Mouse (Mus musculus) adipocyte (in vitro differentiated cells): ENCODE measurements around the gene Evx2.

Experiments used
- DNase-seq: peaks from one replicate; pipeline ENCODE4 v3.0.0-alpha.2; 2016; ENCODE audit warnings: low spot score

Evx2 gene

DNA sequence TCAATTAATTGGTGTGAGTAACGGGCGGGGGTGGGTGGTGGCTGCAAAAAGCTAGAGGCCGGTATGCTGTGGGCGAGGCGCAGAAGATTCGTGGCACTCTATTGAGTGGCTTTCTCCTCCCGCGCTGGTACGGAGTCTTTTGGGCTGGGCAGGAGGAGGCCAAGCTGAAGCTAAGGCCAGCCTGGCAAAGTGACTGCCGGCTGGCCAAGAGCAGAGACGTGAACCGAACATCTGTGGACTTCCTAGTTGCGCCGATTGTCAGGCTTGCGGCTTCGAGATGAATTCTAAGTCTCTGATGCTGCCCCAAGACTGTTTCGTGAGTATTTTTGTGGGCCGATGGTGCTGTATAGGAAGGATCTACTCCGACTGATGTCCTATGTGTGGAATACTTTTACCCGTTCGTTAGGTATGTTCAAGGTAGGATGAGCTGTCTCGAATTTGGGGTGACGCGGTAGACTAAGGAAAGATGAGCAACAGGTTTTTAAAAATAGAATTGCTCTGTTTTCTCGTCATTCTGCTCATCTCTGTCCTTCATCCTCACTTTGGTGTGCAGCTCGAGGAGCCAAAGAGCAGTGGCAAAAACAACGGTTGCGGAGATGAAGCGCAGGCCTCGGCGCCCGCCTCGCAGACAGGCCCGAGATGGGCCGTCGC lies 8.0 kb upstream of the Evx2 start:
- DNase-seq = no peak

DNA sequence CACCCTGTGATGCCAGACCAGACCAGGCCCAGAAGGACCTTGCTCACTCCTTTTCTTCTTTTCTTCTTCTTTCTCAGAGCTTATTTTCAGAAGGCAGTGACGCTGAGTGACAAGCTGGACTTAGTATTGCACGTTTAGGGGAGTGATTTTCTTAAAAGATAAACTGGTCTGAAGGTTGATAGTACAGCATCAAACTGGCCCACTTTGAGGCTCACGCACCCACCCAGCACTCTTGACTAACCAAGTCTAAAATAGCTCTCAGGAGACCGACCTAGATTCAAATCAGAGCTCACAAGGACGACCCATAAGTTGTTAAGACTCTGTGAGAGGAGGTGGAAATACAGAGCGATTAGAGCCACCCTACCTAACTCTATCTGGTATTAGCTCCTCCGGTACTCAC lies 7.1 kb upstream of the Evx2 start:
- no peak for DNase-seq

DNA sequence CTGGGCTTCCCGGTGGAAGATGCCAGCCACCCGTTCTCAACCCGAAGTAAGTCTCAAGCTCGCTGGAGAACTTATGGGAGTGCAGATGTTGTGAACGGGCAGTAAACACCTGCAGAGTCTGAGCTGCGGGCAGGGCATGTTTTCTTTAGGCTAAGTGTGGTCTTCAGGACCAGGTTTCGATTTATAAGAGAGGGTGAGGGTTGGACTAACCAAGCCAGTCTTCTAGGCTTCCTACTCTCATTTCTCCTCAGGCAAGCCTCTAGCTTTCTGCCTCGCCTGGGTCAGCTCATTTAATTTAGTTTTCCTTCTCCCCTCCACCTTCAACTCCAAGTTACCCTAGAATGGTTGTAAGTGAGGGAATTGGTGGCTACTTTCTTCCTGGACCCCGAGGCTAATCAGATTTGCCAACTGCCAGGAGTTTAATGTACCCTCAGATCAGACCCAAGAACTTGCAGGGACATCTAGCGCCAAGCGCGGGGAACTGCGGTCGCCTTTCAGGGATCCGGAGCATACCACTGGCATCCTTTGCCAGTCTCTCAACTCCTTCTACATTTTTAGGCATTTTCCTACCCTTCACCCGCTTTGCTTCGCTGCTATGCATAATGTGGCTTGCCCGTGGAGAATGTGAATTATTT lies 4.1 kb upstream of the Evx2 start:
- peak; percentile 65 for DNase-seq

DNA sequence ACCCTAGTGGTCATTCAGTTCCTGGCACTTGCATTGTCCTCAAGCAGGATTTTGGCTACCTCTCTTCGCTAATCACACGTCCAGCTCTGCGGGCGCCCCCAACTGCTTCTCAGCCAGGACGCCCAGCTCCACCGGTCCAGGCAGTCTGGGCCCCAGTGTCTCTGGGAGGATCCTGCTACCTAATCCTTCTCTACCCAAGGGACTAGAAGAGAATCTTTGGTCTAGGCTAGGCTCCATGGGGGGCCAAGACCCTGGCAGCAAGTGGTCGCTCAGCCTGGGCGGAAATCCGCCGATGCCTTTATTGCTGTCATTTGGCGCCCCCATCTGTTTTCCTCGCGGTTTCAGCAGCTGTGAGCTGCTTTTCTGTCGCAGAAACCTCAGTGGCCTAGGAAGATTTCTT lies 2.3 kb upstream of the Evx2 start:
- DNase-seq = peak; percentile 26

DNA sequence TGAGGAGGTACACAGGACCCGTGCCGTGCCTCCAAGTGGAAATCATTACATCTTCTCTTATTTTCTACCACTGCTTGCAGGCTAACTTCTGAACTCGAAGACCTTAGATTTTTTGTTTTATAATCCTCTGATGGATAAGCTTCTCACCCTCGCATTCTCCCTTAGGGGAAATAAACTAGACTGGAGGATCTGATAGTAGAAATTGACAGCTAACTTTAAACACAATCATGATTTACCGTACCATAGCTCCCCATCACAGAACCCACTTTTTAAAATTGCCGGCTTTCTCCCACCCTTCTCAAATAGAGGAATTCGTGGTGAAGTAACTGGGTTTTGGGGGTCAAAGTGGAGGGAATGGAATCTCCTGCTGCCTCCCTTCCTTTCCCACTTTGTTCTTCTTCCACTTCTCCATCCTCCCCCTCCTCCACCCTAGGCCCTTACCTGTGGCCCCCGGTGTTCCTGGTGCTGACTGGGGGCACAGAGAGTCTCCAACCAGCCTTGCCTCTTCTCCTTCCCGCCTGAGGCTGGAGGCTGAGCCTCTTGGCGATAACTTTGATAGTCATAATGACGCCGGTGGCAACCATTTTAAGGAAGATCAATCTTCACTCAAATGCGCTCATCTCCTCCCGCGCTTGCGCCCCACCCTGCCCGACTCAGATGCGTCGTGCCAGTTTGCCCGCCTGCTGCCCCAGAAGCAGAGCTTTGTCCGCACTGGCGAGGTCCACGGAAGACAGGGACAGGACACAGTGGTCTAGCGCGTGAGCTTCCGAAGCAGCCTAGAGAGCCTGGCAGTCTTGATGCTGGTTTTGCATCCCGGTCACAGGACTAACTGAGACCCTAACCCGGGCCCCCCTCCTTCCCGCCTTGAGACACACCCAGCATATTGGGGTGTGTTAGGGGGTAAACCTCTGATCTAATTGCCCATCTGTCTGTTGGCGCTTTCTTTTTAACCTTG lies 1.3 kb upstream of the Evx2 start:
- no peak for DNase-seq

DNA sequence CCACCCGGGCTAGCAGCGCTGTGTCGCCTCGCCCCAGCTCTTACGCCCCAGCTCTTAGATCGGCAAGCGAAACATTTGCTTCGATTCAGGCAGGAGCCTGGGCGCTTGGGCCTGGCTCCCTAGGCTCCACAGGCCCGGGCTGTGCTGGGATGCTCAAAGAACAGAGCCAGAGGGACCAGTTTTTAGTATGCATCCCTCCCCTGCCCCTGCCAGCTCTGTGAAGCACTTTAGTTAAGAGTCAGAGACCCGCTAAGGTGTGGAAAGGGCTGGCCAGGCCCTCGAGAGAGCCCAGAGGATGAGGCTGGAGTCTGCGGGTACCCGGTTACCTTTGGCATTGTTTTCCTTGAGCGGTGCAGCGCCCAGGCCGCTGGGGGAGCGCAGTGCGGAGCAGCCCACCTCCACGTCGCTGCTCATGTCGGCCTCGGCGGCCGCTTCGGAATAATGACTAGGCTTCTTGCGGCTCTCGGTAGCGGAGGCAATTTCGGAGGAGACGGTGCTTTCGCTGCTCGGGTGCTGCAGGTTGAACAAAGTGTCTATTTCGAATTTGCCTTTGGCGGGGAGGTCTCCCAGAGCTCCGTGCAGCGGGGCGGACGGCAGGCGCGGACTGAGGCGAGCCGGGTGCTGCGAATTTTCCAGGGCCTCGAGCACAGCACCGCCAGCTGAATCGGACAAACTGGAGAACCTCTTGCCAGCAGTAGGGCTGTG lies 538 bp downstream of the Evx2 start:
- no peak for DNase-seq

DNA sequence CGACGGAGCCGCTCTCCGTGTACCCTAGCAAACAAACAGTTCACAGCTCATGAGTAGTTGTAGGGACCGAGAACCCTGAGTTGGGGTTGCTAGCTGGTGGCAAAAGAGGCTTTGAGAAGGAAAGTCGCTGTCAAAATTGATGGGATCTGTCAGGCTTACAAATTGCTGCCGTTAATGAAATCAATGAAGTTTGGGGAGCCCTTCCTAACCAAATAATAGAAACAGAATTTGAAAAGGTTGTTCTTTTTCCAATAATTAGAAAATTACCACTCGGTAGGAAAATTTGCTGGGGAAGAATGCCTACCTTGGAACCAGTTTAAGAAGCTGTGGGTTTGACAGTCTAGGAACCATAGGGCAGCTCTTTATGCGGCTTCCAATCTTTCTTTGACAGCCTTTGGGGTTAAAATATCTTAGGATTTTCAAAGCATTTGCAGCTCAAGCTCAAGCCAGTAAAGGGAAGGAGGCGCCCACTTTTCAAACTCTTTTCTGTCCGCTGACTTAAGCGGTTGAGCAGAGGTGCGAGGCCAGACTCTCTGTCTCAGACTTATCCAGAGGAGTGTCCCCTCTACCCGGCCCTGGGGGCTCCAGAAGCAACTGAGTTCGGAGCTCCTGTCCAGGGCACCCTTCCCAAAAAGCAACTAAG lies 1.2 kb downstream of the Evx2 start:
- DNase-seq = no peak

DNA sequence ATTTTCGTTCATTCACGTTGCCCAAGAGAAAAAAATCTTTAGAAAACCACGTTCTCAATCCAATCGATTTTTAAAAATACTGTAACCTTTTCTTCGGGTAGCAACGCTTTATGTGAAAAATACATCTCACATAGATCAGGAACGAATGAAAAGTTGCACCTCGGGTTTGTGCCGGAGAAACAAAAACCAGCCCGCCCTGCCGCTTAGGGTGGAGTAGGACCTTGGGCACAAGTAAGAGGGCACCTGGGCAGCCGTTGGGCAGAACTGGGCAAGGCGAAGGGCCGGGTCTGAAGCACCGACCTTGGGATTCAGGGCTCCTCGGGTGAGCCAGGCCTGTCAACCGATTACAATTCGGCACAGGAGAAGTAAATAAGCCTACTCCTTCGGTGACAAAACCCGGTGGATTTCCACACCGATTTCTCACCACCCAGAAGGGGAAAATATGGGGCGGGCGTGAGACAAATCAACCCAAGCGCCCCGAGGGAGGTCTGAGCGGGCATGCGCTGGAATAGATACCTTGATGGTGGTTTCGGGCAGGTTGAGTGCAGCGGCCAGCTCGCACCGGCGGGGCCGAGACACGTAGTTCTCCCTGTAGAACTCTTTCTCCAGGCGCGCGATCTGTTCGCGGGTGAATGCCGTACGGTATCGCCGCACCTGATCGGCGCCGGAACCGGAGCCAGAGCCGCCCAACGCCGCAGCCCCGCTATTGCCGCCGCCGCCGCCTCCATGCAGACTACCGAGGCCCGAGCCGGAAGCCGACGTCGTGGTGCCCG lies 1.9 kb downstream of the Evx2 start:
- no peak for DNase-seq

DNA sequence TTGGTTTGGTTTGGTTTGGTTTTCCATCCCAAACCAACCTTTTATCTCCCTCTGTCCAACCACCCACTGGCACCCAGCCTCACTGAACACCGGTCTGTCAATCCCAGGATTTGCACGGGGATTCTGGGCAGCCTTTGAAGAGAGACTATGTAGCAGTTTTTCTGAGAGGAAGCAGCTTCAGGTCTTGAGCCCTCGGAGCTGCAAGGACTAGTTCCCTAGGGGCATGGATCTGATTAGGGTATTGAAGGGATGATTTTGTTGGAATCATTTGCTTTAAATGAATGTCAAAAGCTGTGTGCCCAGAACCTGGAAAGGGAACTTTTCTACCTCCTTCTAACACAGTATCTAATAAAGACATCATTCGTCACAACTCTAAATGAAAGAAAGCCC lies 2.7 kb downstream of the Evx2 start:
- no peak for DNase-seq

DNA sequence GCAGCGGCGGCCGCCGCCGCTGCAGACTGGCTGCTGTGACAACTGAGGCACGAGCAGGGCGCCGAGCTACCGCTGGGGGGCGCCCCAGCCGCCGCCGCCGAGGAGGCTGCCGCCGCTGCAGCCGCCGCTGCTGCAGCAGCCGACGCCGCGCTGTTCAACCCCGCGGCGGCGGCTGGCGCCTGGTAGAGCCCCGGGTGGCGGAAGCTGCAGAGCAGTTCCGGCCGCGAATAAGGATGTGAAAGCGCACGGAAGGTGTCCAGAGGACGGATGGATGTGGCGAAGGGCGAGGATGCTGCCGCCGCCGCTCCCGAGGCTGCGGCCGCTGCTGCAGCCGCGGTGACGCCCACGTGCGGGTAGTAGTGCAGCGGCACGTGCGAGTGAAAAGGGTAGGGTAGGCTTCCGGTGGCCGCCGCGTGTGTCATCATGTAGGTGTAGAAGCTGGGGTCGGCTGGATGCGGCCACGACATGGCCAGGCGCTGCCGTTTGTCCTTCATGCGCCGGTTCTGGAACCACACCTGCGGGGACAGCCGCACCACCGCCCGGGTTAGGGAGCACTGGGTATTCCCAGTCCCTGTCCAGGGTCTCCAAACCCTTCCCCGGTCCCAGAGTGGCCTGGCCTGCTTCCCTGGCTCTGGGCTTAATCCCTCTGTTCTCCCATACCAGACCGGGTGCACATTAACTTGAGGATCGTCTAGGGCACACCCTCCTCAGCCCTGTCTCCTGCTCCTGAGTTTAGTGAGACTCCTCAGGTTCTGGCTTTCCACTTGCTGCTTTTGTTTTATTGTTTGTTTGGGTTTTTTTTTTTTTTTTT lies 3.3 kb downstream of the Evx2 start:
- no peak for DNase-seq

DNA sequence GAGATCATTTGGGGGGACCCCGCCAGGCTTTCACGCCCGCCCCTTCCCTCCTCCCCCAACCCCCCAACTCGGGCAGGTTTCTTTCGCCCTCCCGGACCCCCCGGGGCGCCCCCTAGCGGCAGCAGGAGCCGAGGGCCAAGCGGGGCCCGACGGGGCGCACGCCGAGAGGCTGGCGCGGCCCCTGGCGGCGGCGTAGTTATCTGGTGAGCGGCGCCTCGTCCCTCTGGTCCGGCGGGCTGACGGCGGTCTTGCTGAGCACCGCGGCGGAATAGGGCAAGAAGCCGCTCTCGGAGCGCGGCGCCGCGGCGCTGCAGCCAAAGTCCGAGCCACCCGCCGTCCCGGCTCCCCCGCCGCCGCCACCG lies 4.0 kb downstream of the Evx2 start:
- no peak for DNase-seq

DNA sequence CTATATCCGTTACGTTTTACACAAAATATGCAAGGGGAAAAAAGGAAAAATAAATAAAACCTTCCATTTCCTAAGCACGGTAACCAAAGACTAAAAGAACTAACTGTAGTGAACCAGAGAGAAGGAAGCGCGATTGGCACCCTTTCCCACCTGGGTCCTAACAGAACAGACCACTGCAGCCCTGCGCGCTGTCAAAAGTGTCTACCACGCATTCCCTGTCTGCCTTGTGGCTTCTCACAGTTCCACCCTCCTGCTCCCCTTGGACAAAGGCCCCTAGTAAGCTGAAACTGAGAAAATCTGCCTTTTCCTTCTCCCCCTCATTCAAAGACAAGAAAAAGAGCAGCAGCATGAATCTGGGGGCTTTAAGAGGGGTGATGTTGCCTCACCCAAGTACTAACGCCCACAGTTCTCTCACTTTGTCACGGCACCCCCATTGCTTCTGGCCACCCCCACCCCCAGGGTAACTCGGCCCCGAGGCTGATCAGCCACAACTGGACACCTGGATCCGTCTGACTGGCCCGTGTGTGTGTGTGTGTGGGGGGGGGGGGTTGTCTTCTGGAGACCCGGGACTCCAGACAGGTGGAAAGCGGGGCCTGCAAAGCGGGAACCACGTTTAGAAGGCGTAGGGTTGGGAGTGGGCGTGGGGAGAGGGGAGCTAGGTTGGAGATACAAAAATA lies 4.5 kb downstream of the Evx2 start:
- DNase-seq = no peak

DNA sequence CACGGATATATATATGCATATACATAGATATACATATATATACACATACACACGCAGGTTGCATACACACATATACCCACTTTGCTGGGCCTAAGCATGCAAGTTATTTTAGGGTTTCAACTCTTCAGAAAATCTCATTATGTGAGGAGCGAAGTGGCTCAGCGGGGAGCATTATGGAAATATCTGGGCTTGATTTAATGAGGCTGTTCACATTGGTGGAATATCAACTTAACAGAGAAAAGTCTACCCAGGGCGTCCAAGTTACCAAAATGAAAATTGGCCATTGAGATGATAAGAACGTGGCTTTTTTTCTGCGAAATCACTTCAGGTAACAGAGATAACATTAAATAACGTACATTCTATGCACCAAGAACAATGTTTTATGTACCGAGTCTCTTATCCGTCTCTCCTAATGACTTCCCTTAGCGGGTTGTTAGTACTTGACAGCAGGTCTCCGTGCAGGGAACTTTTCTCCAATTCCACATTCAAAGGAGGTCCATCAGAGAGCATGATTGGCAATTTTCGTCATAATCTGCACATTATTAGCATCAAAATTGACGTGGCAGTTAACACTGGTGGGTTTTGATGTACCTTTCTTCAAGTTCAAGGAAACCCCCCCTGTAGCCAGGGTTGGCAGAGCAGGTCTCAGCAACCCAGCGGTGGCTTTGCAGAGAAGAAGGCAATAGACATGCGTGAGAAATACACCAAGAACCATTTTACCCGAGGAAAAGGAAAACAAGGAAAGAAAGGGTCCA lies 5.4 kb downstream of the Evx2 start:
- no peak for DNase-seq

DNA sequence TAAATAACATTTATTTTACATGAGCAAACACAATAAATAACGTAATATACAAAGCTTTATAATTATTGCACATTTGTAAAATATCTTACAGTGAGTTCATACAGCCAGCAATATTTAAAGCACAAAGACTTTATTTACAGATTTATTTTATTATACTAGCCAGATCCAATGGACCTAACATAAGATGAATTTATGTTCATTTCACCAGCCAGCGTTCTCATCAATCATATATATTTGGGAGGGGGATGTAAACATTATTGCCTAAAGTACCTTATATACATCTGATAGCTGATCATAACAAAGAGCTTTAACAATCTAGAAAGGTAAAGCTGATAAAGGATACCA lies 6.4 kb downstream of the Evx2 start:
- DNase-seq = no peak

DNA sequence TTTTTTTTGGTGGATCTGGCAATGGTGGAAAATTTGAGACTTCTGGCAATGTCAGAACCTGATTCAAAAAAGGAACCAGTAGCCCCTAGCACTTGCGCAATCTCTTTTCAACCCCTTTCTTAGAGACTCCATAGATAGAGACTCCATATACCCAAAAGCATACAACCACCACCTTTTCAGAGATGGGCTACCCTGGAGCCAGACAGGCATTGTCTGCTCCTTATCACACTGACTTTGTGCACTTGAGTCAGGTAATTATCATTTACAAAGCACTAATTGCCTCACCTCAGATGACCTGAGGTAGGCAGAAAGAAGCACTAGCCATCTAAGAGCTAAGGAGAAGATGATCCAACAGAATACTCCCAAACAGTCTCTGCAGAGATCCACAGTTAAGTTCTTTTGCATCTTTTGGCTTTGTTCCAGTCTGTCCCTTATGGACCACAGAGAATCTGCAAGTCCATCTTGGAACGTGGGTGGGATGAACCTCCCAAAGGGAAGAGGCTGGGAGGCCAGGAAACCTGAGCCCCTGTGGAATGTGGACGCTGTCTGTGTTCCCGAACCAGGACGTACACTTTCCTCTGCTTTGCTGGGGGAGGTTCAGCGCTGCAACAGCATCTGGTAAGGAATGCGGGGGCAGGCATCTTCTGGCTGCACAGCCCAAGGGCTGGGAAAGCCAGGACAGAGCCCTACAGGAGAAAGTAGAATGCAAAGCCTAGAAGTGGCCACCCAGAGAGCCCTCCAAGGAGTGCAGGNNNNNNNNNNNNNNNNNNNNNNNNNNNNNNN lies 12.1 kb downstream of the Evx2 start:
- no peak for DNase-seq

DNA sequence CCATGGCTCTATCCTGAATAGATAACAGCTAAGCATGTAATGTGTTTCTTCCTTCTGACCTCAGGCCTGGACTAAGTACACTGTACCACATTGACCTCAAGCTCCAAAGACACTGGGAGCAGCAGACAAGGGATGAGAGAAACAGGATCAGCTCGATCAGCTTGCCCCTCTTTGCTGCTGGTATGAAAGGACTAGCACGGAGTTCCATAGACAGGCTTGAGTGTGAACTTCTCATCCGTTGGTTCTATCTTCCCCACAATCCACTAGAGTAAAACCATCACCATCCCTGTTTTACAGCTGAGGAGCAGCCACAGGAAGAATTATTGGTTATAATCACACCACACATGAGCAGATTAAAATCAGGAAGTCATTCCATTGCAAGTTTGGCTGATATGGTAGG lies 13.7 kb downstream of the Evx2 start:
- no peak for DNase-seq

DNA sequence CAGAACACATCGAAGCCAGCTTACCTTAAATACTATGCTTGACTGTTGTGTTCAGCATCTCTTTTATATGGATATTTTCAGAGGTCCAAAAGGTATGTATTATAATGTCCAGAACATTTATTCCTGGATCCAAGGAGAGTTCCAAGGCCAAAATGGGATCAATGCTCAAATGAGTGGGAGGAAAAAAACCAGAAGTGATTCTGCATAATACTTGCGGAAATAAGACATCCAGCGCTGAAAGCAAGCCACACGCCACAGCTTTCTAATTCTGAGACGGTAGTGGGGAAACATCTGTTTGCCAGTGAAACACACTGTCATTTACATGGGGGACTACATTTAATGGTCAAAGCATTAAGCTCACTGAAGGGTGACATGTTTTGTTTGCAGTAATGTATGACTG lies 16.9 kb downstream of the Evx2 start:
- no peak for DNase-seq

DNA sequence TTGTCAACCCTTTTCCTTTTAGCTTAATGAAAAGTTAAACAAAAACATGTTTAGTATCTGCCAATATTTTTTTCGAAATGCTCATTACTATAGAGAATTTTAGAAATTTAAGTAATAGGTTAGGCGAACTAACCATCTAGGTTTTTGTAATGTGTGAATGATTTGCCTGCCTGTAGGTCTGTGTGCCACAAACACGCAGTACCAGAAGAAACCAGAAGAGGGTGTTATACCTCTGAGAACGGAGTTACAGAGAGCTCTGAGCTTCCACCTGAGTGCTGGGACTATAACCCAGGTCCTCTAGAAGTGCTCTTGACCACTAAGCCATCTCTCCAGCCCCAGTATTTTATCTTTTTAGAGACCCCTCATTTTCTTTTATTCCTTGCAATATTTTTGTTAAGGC lies 23.9 kb downstream of the Evx2 start:
- DNase-seq = no peak
